Mouse (Mus musculus): ENCODE data around the gene Grid1.

Grid1 gene

GRCm38 (mm10) chr14:34829831-34830230 lies 9.9 kb downstream of the Grid1 start:
- in situ Hi-C loops (cut with MboI, MseI), result no loop called here

- in situ Hi-C loops (cut with MboI, MseI), result no loop called here
Observed at GRCm38 (mm10) chr14:34837145-34837544, 17.2 kb downstream of the Grid1 start.

GRCm38 (mm10) chr14:34838999-34839398 lies 19.1 kb downstream of the Grid1 start:
- in situ Hi-C loops (cut with MboI, MseI), result no loop called here

GRCm38 (mm10) chr14:34839898-34840297 lies 20.0 kb downstream of the Grid1 start:
- in situ Hi-C loops (cut with MboI, MseI), result no loop called here

- in situ Hi-C loops (cut with MboI, MseI), result no loop called here
Observed at GRCm38 (mm10) chr14:34843579-34843978, 23.7 kb downstream of the Grid1 start.

GRCm38 (mm10) chr14:34844166-34844565 lies 24.3 kb downstream of the Grid1 start:
- in situ Hi-C loops (cut with MboI, MseI), result no loop called here

- in situ Hi-C loops (cut with MboI, MseI), result no loop called here
Observed at GRCm38 (mm10) chr14:34846799-34847198, 26.9 kb downstream of the Grid1 start.

- in situ Hi-C loops (cut with MboI, MseI), result no loop called here
Observed at GRCm38 (mm10) chr14:34847625-34848024, 27.7 kb downstream of the Grid1 start.

- in situ Hi-C loops (cut with MboI, MseI), result no loop called here
Observed at GRCm38 (mm10) chr14:34860891-34861780, 41.2 kb downstream of the Grid1 start.

- in situ Hi-C loops (cut with MboI, MseI), result no loop called here
Observed at GRCm38 (mm10) chr14:34867266-34867665, 47.4 kb downstream of the Grid1 start.

- in situ Hi-C loops (cut with MboI, MseI), result no loop called here
Observed at GRCm38 (mm10) chr14:34868513-34869260, 48.8 kb downstream of the Grid1 start.

GRCm38 (mm10) chr14:34879996-34880395 lies 60.1 kb downstream of the Grid1 start:
- in situ Hi-C loops (cut with MboI, MseI), result no loop called here

GRCm38 (mm10) chr14:34880431-34881421 lies 60.8 kb downstream of the Grid1 start:
- in situ Hi-C loops (cut with MboI, MseI), result no loop called here

- in situ Hi-C loops (cut with MboI, MseI), result no loop called here
Observed at GRCm38 (mm10) chr14:34884194-34884593, 64.3 kb downstream of the Grid1 start.

GRCm38 (mm10) chr14:34884611-34885010 lies 64.7 kb downstream of the Grid1 start:
- in situ Hi-C loops (cut with MboI, MseI), result no loop called here

- in situ Hi-C loops (cut with MboI, MseI), result no loop called here
Observed at GRCm38 (mm10) chr14:34891769-34892532, 72.0 kb downstream of the Grid1 start.

GRCm38 (mm10) chr14:34896253-34896982 lies 76.5 kb downstream of the Grid1 start:
- in situ Hi-C loops (cut with MboI, MseI), result no loop called here

GRCm38 (mm10) chr14:34903854-34904253 lies 83.9 kb downstream of the Grid1 start:
- in situ Hi-C loops (cut with MboI, MseI), result no loop called here

GRCm38 (mm10) chr14:34905697-34906096 lies 85.8 kb downstream of the Grid1 start:
- in situ Hi-C loops (cut with MboI, MseI), result no loop called here

GRCm38 (mm10) chr14:34908366-34908765 lies 88.5 kb downstream of the Grid1 start:
- in situ Hi-C loops (cut with MboI, MseI), result no loop called here

Data from T-helper 2 cell (primary cell).